Mouse (Mus musculus) forebrain, embryonic 12.5 days (tissue): Measurements from ENCODE around the gene Cdr2. TPM values are rescaled to one million over a fixed set of nuclear protein-coding genes. Genes with fewer than 3 reads are reported as not detected.
"Not testable (repeated sequence)": the region's sequence is repeated elsewhere in the genome, so short reads cannot be mapped to it uniquely, and the experiment has no call there.

Experiments
- ATAC-seq: fragments of 200-750 bp; cut with Nextera tagmentation; 2 replicates; pipeline ENCODE4 v1.8.0; 2017; ENCODE audit warnings: moderate TSS enrichment; ENCODE audit not compliant: low FRiP score
- H3K27ac ChIP-seq: fragments of 300-500 bp; sonication (generic); 2 replicates; pipeline ENCODE4 v1.5.1; 2016; ENCODE audit warnings: mild to moderate bottlenecking
- H3K27me3 ChIP-seq: fragments of 300-500 bp; sonication (generic); 2 replicates; pipeline ENCODE4 v1.6.1; 2016; ENCODE audit warnings: mild to moderate bottlenecking
- H3K36me3 ChIP-seq: fragments of 300-500 bp; sonication (generic); replicated peaks from 2 replicates; pipeline ENCODE4 v1.6.1; 2016; ENCODE audit warnings: mild to moderate bottlenecking
- H3K4me1 ChIP-seq: fragments of 300-500 bp; sonication (generic); 2 replicates; pipeline ENCODE4 v1.6.1; 2016
- H3K4me2 ChIP-seq: fragments of 300-500 bp; sonication (generic); 2 replicates; pipeline ENCODE4 v1.6.1; 2016; ENCODE audit warnings: mild to moderate bottlenecking, moderate library complexity
- H3K4me3 ChIP-seq: fragments of 300-500 bp; sonication (generic); replicated peaks from 2 replicates; pipeline ENCODE4 v1.5.1; 2016; ENCODE audit warnings: mild to moderate bottlenecking
- H3K9ac ChIP-seq: fragments of 300-500 bp; sonication (generic); 2 replicates; pipeline ENCODE4 v1.6.1; 2016; ENCODE audit warnings: mild to moderate bottlenecking
- H3K9me3 ChIP-seq: fragments of 300-500 bp; sonication (generic); 2 replicates; pipeline ENCODE4 v1.6.1; 2016
- WGBS: fragments of 180-500 bp; shearing (Covaris S2); methylation state at CpG from one replicate; pipeline ENCODE4 v1.1.7; 2016; 5-methylcytosine and 5-hydroxymethylcytosine counted together
- polyA plus RNA-seq: library from polyadenylated mRNA; unstranded; fragments of >200 nt; fragmentation: Nextera tagmentation; extraction: Ambion mirVana; gene quantifications from 2 replicates; pipeline ENCODE4 v1.2.1, GENCODE M21; 2016

Cdr2 gene
- polyA plus RNA-seq, 1 experiment from 2014 or later: 14.5 TPM

GRCm38 (mm10) chr7:121000065-121000822 is 18.1 kb upstream of the Cdr2 start:
- H3K4me3 ChIP-seq: no peak overlapping the region
- no peaks in the 10 kb centered on the region for H3K27me3 ChIP-seq
- no peak overlapping the region for H3K9ac ChIP-seq
- no peak overlapping the region for H3K27ac ChIP-seq
- ATAC-seq: no peak
- no peaks in the 10 kb centered on the region for H3K36me3 ChIP-seq
- H3K9me3 ChIP-seq: no peaks in the 10 kb centered on the region
- no peak overlapping the region for H3K4me2 ChIP-seq
- no peaks in the 10 kb centered on the region for H3K4me1 ChIP-seq
- 76% methylated on average over 3 of the region's 3 CpGs for WGBS

GRCm38 (mm10) chr7:120999021-120999530 is 17.0 kb upstream of the Cdr2 start:
- WGBS: 85% methylated on average over 2 of the region's 2 CpGs
- Histone ChIP-seq H3K27ac (no peak overlapping the region), H3K36me3 (no peaks in the 10 kb centered on the region), H3K9me3 (no peaks in the 10 kb centered on the region), H3K4me3 (no peak overlapping the region), H3K27me3 (no peaks in the 10 kb centered on the region), H3K4me2 (no peak overlapping the region), H3K9ac (no peak overlapping the region), H3K4me1 (peaks cover 6% of the 10 kb centered on the region)
- no peak for ATAC-seq

- no peaks in the 10 kb centered on the region; the same call in 1 of the 2 replicates for H3K27me3 ChIP-seq
- H3K4me2 ChIP-seq: no peak overlapping the region
- no peak overlapping the region for H3K9ac ChIP-seq
- WGBS: 71% methylated on average over 8 of the region's 8 CpGs
- H3K9me3 ChIP-seq: no peaks in the 10 kb centered on the region
- peaks cover 7% of the 10 kb centered on the region for H3K4me1 ChIP-seq
- no peak for ATAC-seq
- H3K36me3 ChIP-seq: no peaks in the 10 kb centered on the region
- no peak overlapping the region for H3K4me3 ChIP-seq
- no peak overlapping the region for H3K27ac ChIP-seq
These were observed 9.1 kb upstream of the Cdr2 start for GRCm38 (mm10) chr7:120991191-120991590.

- H3K4me1 ChIP-seq: peaks cover 25% of the 10 kb centered on the region
- ATAC-seq: 0 out of 2 replicates have a peak, but pooled peaks have one; percentile 3
- H3K27me3 ChIP-seq: peaks cover 3% of the 10 kb centered on the region; the same call in 1 of the 2 replicates
- H3K9me3 ChIP-seq: no peaks in the 10 kb centered on the region
- H3K4me3 ChIP-seq: peak overlapping the region; percentile 81
- H3K27ac ChIP-seq: peak overlapping the region; percentile 75; the same call in 1 of the 2 replicates
- WGBS: 20% methylated on average over 7 of the region's 7 CpGs
- H3K4me2 ChIP-seq: peak overlapping the region; percentile 73
- H3K36me3 ChIP-seq: no peaks in the 10 kb centered on the region
- H3K9ac ChIP-seq: peak overlapping the region; percentile 71
These were observed 856 bp upstream of the Cdr2 start for GRCm38 (mm10) chr7:120982968-120983367.

GRCm38 (mm10) chr7:120980931-120981924 is 884 bp downstream of the Cdr2 start:
- H3K9ac ChIP-seq: peak overlapping the region; percentile 79

GRCm38 (mm10) chr7:120980041-120980440 is 2.1 kb downstream of the Cdr2 start:
- Histone ChIP-seq H3K4me2 (0 out of 2 replicates have a peak overlapping the region, but pooled peaks have one; percentile 71), H3K27me3 (peaks cover 3% of the 10 kb centered on the region; the same call in 1 of the 2 replicates), H3K36me3 (no peaks in the 10 kb centered on the region), H3K9ac (no peak overlapping the region), H3K4me3 (no peak overlapping the region), H3K9me3 (no peaks in the 10 kb centered on the region), H3K27ac (no peak overlapping the region), H3K4me1 (peaks cover 33% of the 10 kb centered on the region)
- no peak for ATAC-seq
- WGBS: 91% methylated on average over 4 of the region's 4 CpGs

More at GRCm38 (mm10) chr7:120980931-120981924, 884 bp downstream of the Cdr2 start:
- peak; percentile 55 for ATAC-seq
- Histone ChIP-seq H3K4me1 (peaks cover 33% of the 10 kb centered on the region), H3K4me2 (peak overlapping the region; percentile 71), H3K27me3 (peaks cover 3% of the 10 kb centered on the region; the same call in 1 of the 2 replicates), H3K9me3 (no peaks in the 10 kb centered on the region), H3K36me3 (no peaks in the 10 kb centered on the region), H3K4me3 (peak overlapping the region; percentile 81), H3K27ac (peak overlapping the region; percentile 5; the same call in 1 of the 2 replicates)
- WGBS: 3% methylated on average over 38 of the region's 39 CpGs

GRCm38 (mm10) chr7:120977063-120977462 is 5.0 kb downstream of the Cdr2 start:
- no peaks in the 10 kb centered on the region for H3K36me3 ChIP-seq
- no peak overlapping the region for H3K9ac ChIP-seq
- no peak overlapping the region for H3K4me3 ChIP-seq
- no peaks in the 10 kb centered on the region for H3K27me3 ChIP-seq
- WGBS: 53% methylated on average over 7 of the region's 7 CpGs
- H3K4me2 ChIP-seq: no peak overlapping the region
- H3K9me3 ChIP-seq: no peaks in the 10 kb centered on the region
- ATAC-seq: no peak
- H3K4me1 ChIP-seq: peaks cover 24% of the 10 kb centered on the region
- no peak overlapping the region for H3K27ac ChIP-seq

GRCm38 (mm10) chr7:120974001-120974400 is 8.1 kb downstream of the Cdr2 start:
- WGBS: 92% methylated on average over 3 of the region's 3 CpGs

GRCm38 (mm10) chr7:120972471-120972870 is 9.6 kb downstream of the Cdr2 start:
- not testable (repeated sequence) for H3K27ac ChIP-seq, H3K9ac ChIP-seq, H3K9me3 ChIP-seq, ATAC-seq, H3K4me2 ChIP-seq, H3K4me1 ChIP-seq, H3K27me3 ChIP-seq, H3K4me3 ChIP-seq
- H3K36me3 ChIP-seq: 0 out of 2 replicates have a peak, but pooled peaks cover 13% of the 10 kb centered on the region
- 81% methylated on average over 2 of the region's 2 CpGs for WGBS

More at GRCm38 (mm10) chr7:120974001-120974400, 8.1 kb downstream of the Cdr2 start:
- Histone ChIP-seq H3K9me3 (no peaks in the 10 kb centered on the region), H3K27ac (no peak overlapping the region), H3K4me1 (peaks cover 12% of the 10 kb centered on the region), H3K27me3 (no peaks in the 10 kb centered on the region), H3K4me2 (no peak overlapping the region), H3K36me3 (0 out of 2 replicates have a peak, but pooled peaks cover 3% of the 10 kb centered on the region), H3K4me3 (no peak overlapping the region), H3K9ac (no peak overlapping the region)
- no peak for ATAC-seq

- WGBS: 90% methylated on average over 5 of the region's 5 CpGs
- Histone ChIP-seq H3K27ac (no peak overlapping the region), H3K9ac (no peak overlapping the region), H3K4me2 (no peak overlapping the region), H3K27me3 (no peaks in the 10 kb centered on the region), H3K9me3 (no peaks in the 10 kb centered on the region), H3K4me1 (no peaks in the 10 kb centered on the region), H3K36me3 (0 out of 2 replicates have a peak, but pooled peaks cover 16% of the 10 kb centered on the region), H3K4me3 (no peak overlapping the region)
- ATAC-seq: no peak
These were observed 12.0 kb downstream of the Cdr2 start for GRCm38 (mm10) chr7:120970112-120970511.

- WGBS: 94% methylated on average over 7 of the region's 7 CpGs
- 0 out of 2 replicates have a peak, but pooled peaks cover 16% of the 10 kb centered on the region for H3K36me3 ChIP-seq
- H3K27me3 ChIP-seq: no peaks in the 10 kb centered on the region
- no peak overlapping the region for H3K4me3 ChIP-seq
- H3K27ac ChIP-seq: no peak overlapping the region
- H3K9ac ChIP-seq: no peak overlapping the region
- H3K4me2 ChIP-seq: no peak overlapping the region
- H3K9me3 ChIP-seq: no peaks in the 10 kb centered on the region
- H3K4me1 ChIP-seq: no peaks in the 10 kb centered on the region
- no peak for ATAC-seq
These were observed 12.9 kb downstream of the Cdr2 start for GRCm38 (mm10) chr7:120969221-120969620.

- H3K36me3 ChIP-seq: peaks cover 31% of the 10 kb centered on the region
- 94% methylated on average over 5 of the region's 5 CpGs for WGBS
- H3K27ac ChIP-seq: no peak overlapping the region
- no peak overlapping the region for H3K9ac ChIP-seq
- H3K4me2 ChIP-seq: no peak overlapping the region
- H3K9me3 ChIP-seq: no peaks in the 10 kb centered on the region
- no peak for ATAC-seq
- no peak overlapping the region for H3K4me3 ChIP-seq
- H3K27me3 ChIP-seq: no peaks in the 10 kb centered on the region
- H3K4me1 ChIP-seq: peaks cover 8% of the 10 kb centered on the region; the same call in 1 of the 2 replicates
These were observed 19.0 kb downstream of the Cdr2 start for GRCm38 (mm10) chr7:120963126-120963525.
